Mouse (Mus musculus) heart, embryonic 11.5 days (tissue): ENCODE data around the gene Smbd1. TPM values are rescaled to one million over a fixed set of nuclear protein-coding genes. Genes with fewer than 3 reads are reported as not detected.

Source experiments
- ATAC-seq: fragments of 200-750 bp; cut with Nextera tagmentation; replicated peaks from 2 replicates; pipeline ENCODE4 v1.8.0; 2017; ENCODE audit warnings: moderate library complexity; ENCODE audit not compliant: insufficient number of reproducible peaks, low FRiP score, low TSS enrichment
- H3K27ac ChIP-seq: fragments of 300-500 bp; sonication (generic); 2 replicates; pipeline ENCODE4 v1.5.1; 2014; ENCODE audit warnings: mild to moderate bottlenecking, low read depth, low read length
- H3K27me3 ChIP-seq: fragments of 300-500 bp; sonication (generic); 2 replicates; pipeline ENCODE4 v1.6.1; 2014; ENCODE audit warnings: mild to moderate bottlenecking, low read length, mixed read lengths; ENCODE audit not compliant: control insufficient read depth, insufficient read depth
- H3K36me3 ChIP-seq: fragments of 300-500 bp; sonication (generic); 2 replicates; pipeline ENCODE4 v1.6.1; 2014; ENCODE audit warnings: mild to moderate bottlenecking, low read length, moderate library complexity, mixed read lengths; ENCODE audit not compliant: control insufficient read depth, insufficient read depth
- H3K4me1 ChIP-seq: fragments of 300-500 bp; sonication (generic); 2 replicates; pipeline ENCODE4 v1.6.1; 2014; ENCODE audit warnings: low read length; ENCODE audit not compliant: control insufficient read depth, insufficient read depth
- H3K4me2 ChIP-seq: fragments of 300-500 bp; sonication (generic); 2 replicates; pipeline ENCODE4 v1.6.1; 2014; ENCODE audit warnings: mild to moderate bottlenecking, moderate library complexity
- H3K4me3 ChIP-seq: fragments of 300-500 bp; sonication (generic); 2 replicates; pipeline ENCODE4 v1.5.1; 2014; ENCODE audit warnings: low read depth, low read length
- H3K9ac ChIP-seq: fragments of 300-500 bp; sonication (generic); 2 replicates; pipeline ENCODE4 v1.6.1; 2014; ENCODE audit warnings: mild to moderate bottlenecking, low read depth, low read length, moderate library complexity
- H3K9me3 ChIP-seq: fragments of 300-500 bp; sonication (generic); replicated peaks from 2 replicates; pipeline ENCODE4 v1.6.1; 2016; ENCODE audit warnings: low read length; ENCODE audit not compliant: control insufficient read depth
- WGBS: fragments of 180-500 bp; shearing (Covaris S2); extraction: QIAGEN DNeasy Blood & Tissue Kit; methylation state at CpG from one replicate; pipeline ENCODE4 v1.1.7; 2014; ENCODE audit not compliant: insufficient replicate concordance; 5-methylcytosine and 5-hydroxymethylcytosine counted together
- polyA plus RNA-seq: library from polyadenylated mRNA; unstranded; fragments of >200 nt; fragmentation: Nextera tagmentation; extraction: Ambion mirVana; gene quantifications from 2 replicates; pipeline ENCODE4 v1.2.1, GENCODE M21; 2014

The Smbd1 gene
- polyA plus RNA-seq, 1 experiment from 2014 or later: not detected

DNA sequence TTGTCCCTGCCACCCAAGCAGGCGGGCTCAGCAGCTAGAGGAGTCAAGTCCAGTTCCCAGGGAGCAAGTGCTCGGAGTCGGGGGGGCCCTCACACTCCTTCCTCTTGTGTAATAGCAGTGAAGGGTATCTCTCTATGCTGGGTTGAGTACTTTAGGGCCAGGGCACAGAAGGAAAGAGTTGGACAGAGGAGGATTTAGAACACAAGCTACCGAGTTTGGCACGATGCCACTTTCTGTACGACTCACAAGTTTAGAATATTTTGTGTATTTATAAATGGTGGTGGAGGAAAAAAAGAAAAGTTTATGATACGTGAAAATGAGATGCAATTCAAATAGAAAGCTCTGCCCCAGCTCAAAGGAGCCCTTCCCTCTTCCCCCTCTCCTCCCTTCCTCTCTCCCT, 5.1 kb downstream of the Smbd1 start:
- H3K4me2 ChIP-seq: no peak overlapping the region
- H3K9ac ChIP-seq: no peak overlapping the region
- H3K27me3 ChIP-seq: no peaks in the 10 kb centered on the region
- H3K9me3 ChIP-seq: no peaks in the 10 kb centered on the region
- no peak overlapping the region for H3K4me3 ChIP-seq
- WGBS: 82% methylated on average over 7 of the region's 7 CpGs
- H3K27ac ChIP-seq: no peak overlapping the region
- peaks cover 9% of the 10 kb centered on the region for H3K4me1 ChIP-seq
- ATAC-seq: no peak
- no peaks in the 10 kb centered on the region for H3K36me3 ChIP-seq

DNA sequence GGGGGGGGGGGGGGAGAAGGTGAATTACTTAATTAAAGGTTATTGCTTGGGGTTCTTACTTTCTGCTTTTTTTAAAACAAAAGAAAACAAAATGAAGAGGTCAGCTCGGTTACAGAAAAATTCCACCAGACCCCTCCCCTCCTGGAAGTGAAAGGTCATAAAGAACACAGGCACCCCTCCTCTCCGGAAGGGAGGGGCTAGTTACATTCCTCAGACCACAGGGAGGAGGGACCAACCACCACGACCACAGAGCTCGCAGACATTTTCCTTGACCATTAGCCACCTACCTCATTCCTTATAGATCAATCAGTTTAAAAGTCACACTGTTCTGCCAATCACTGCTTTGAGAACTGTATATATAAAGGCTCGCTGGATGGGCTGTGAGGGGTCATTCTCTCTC, 6.4 kb downstream of the Smbd1 start:
- Histone ChIP-seq H3K4me3 (no peak overlapping the region), H3K9me3 (no peaks in the 10 kb centered on the region), H3K27ac (no peak overlapping the region), H3K36me3 (no peaks in the 10 kb centered on the region), H3K4me1 (peaks cover 10% of the 10 kb centered on the region), H3K27me3 (no peaks in the 10 kb centered on the region), H3K9ac (no peak overlapping the region), H3K4me2 (no peak overlapping the region)
- WGBS: 46% methylated on average over 5 of the region's 5 CpGs
- ATAC-seq: no peak

DNA sequence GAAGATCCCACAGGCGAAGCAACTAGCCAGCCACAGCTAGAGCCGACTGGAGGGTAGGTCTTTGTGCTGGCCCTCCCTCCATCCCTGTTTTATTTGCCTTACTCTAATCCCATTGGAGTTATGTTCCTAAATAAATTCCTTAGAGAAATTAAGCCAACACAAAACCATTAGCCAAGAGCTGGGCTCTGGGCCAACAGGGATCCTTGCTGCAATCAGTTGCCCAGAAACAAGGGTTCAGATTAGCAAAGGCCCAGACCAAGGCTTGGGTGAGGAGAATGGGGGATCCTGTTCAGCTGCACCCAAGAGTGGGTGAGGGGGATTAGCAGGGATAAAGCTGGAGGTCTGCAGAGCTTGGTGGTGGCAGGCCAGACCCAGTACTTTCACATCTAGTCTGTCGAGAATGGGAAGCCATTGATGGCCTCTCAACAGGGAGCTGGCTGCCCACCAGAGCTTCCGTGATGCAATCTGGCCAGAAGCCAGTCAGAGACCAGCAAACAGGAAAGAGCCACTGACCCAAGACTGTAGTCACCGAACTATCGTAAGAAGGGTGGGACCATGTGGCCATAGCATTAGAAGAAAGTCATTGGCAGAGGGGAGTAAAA, 6.9 kb downstream of the Smbd1 start:
- H3K4me2 ChIP-seq: no peak overlapping the region
- 51% methylated on average over 6 of the region's 6 CpGs for WGBS
- H3K36me3 ChIP-seq: no peaks in the 10 kb centered on the region
- no peak for ATAC-seq
- H3K27me3 ChIP-seq: no peaks in the 10 kb centered on the region
- H3K4me1 ChIP-seq: peaks cover 15% of the 10 kb centered on the region
- no peak overlapping the region for H3K4me3 ChIP-seq
- H3K9ac ChIP-seq: no peak overlapping the region
- H3K27ac ChIP-seq: no peak overlapping the region
- H3K9me3 ChIP-seq: no peaks in the 10 kb centered on the region

DNA sequence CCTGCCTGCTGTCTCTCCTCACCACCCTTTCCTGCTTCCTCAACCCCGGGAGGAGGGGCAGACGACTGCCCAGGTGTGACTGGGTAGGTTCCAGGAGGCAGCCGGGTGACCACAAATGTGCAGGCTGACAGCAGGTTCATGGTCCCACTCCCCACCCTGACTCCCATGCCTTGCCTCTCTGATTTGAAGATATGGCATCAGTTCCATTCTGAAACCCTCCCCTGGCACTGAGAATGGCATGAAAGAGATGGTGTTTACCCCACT, 12.9 kb downstream of the Smbd1 start, which contains the start of gene Muc20:
Gene Muc20, minus strand, starts transcription at position 10 of the 264 bp plus-strand sequence.
- 74% methylated on average over 3 of the region's 3 CpGs for WGBS
- H3K4me2 ChIP-seq: no peak within 1 kb of the TSS
- no peak for ATAC-seq
- H3K27ac ChIP-seq: no peak within 1 kb of the TSS
- no peaks in the 10 kb centered on the region for H3K36me3 ChIP-seq
- no peak within 1 kb of the TSS for H3K9ac ChIP-seq
- H3K4me1 ChIP-seq: peaks cover 6% of the 10 kb centered on the region; the same call in 1 of the 2 replicates
- H3K4me3 ChIP-seq: no peak within 1 kb of the TSS
- no peaks in the 10 kb centered on the region for H3K9me3 ChIP-seq
- 0 out of 2 replicates have a peak, but pooled peaks cover 2% of the 10 kb centered on the region for H3K27me3 ChIP-seq

DNA sequence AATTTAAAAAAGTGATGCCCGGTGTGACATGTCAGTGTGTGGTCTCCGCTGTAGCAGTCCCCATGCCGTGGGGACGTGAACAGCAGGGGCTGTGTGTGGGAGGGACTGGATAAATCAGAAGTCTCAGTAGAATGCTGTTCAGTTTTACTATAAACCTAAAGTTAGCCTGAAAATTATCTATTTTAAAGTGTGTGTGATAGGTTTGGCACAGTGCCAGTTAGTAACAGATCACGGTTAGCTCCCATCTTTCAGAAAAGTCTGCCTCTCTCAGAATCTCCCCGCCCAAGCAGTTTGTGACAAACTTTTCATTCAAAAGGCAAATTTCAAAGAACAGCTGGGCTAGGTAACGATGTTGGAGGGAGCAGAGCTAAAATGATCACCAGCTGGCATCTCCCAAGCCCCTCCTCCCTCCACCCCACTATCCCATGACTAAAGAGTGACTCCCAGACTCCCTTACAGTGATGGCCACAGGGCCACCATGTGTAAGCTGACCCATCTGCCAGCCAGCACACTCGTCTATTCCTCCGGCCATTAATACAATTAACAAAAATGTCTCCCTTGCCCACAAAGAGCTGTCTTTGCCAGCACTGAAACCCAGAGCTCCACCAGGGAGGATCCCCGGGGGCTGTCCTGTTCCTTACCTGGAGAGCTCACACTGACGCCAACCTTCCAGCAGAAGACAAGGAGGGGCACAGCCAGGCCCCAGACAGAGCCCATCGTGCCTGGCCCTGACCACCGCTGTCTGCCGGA, 13.4 kb downstream of the Smbd1 start:
- no peak overlapping the region for H3K27ac ChIP-seq
- 0 out of 2 replicates have a peak, but pooled peaks cover 2% of the 10 kb centered on the region for H3K27me3 ChIP-seq
- no peaks in the 10 kb centered on the region for H3K9me3 ChIP-seq
- no peak overlapping the region for H3K9ac ChIP-seq
- WGBS: 74% methylated on average over 14 of the region's 14 CpGs
- no peak for ATAC-seq
- no peak overlapping the region for H3K4me2 ChIP-seq
- H3K36me3 ChIP-seq: no peaks in the 10 kb centered on the region
- H3K4me3 ChIP-seq: no peak overlapping the region
- H3K4me1 ChIP-seq: peaks cover 6% of the 10 kb centered on the region; the same call in 1 of the 2 replicates

DNA sequence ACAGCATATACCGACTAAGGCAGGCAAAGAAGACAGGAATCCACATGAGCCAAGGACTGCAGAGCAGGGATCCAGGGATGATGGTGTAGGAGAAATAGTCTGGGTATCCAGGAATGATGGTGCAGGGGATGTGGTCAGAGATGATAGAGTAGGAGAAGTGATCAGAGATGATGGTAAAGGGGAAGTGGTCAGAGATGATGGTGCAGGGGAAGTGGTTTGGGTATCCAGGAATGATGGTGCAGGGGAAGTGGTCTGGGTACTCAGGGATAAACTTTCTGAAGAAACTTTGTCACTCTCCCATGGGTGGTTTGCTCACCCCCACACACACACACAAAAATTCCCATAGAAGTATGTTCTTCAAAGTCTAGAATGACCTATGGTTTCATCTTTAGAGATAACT, 15.1 kb downstream of the Smbd1 start:
- H3K27ac ChIP-seq: no peak overlapping the region
- H3K36me3 ChIP-seq: no peaks in the 10 kb centered on the region
- H3K27me3 ChIP-seq: 0 out of 2 replicates have a peak, but pooled peaks cover 2% of the 10 kb centered on the region
- H3K4me1 ChIP-seq: peaks cover 6% of the 10 kb centered on the region; the same call in 1 of the 2 replicates
- no peaks in the 10 kb centered on the region for H3K9me3 ChIP-seq
- no peak for ATAC-seq
- H3K4me3 ChIP-seq: no peak overlapping the region
- no peak overlapping the region for H3K4me2 ChIP-seq
- H3K9ac ChIP-seq: no peak overlapping the region
- 74% methylated on average over 1 of the region's 1 CpGs for WGBS

DNA sequence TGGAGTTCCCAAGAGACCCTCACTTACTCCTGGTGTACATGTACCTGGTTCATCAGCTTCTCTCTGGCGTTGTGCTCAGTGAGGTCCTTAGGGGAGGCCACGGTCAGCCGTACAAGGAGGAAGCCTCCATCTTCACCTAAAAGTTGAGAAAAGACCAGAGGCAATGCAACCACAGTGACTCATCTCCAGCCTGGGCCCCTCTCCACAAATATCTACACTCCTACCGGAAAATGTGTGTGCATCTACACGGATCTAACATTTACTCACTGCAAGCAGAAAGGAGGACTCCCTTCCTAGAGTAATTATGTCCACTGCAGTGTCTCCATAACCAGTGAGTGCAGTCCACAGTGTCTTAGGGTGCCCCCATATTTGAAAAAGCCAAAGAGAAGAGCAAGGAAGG, 20.2 kb downstream of the Smbd1 start:
- Histone ChIP-seq H3K4me3 (no peak overlapping the region), H3K9me3 (no peaks in the 10 kb centered on the region), H3K36me3 (no peaks in the 10 kb centered on the region), H3K27me3 (0 out of 2 replicates have a peak, but pooled peaks cover 2% of the 10 kb centered on the region), H3K9ac (no peak overlapping the region), H3K27ac (no peak overlapping the region), H3K4me1 (no peaks in the 10 kb centered on the region), H3K4me2 (no peak overlapping the region)
- 84% methylated on average over 5 of the region's 5 CpGs for WGBS
- no peak for ATAC-seq

DNA sequence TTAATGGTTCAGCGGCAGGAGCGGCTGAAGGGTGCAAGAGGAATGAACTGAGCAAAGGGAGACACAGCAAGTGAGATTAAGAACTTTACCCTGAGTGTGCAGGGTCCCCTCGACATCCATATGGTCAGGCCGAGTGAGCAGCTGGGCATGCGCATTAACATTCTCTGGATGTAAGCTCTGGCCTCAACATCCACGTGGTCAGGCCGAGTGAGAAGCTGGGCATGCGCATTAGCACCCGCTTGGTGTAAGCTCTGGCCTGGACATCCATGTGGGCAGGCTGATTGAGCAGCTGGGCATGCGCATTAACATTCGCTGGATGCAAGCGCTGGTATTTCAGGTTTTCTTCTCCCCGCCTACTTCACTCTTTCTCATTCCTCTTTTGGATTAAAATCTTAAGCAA, 25.4 kb downstream of the Smbd1 start:
- H3K27ac ChIP-seq: no peak overlapping the region
- H3K9me3 ChIP-seq: no peaks in the 10 kb centered on the region
- H3K4me3 ChIP-seq: no peak overlapping the region
- WGBS: 80% methylated on average over 13 of the region's 13 CpGs
- ATAC-seq: no peak
- 0 out of 2 replicates have a peak, but pooled peaks cover 3% of the 10 kb centered on the region for H3K27me3 ChIP-seq
- H3K9ac ChIP-seq: no peak overlapping the region
- no peaks in the 10 kb centered on the region for H3K36me3 ChIP-seq
- H3K4me1 ChIP-seq: no peaks in the 10 kb centered on the region
- no peak overlapping the region for H3K4me2 ChIP-seq
